Mouse (Mus musculus): ENCODE measurements at regions not wholly inside any gene's neighbourhood (a gene's known extent, or its start where the extent isn't known, plus 50 kb on each side); places are given as distances from the start of the nearest gene placed in this dataset.

GRCm38 (mm10) chr9:84258488-84258887, 333.5 kb downstream of the Bckdhb start:
- H3K4me1 ChIP-seq: no peaks in the 10 kb centered on the region
- ATAC-seq (ENCODE audit: low FRiP score, low read depth): no peak
- no peaks in the 10 kb centered on the region for H3K27me3 ChIP-seq (replicated peaks)
- no peaks in the 10 kb centered on the region for H3K9me3 ChIP-seq
- H3K36me3 ChIP-seq: no peaks in the 10 kb centered on the region
- H3K9ac ChIP-seq: no peak overlapping the region
- no peak overlapping the region for H3K4me2 ChIP-seq (replicated peaks)
- no peak overlapping the region for H3K4me3 ChIP-seq
- no peak overlapping the region for H3K27ac ChIP-seq
- WGBS: 78% methylated on average over 1 of the region's 1 CpGs

- no peaks in the 10 kb centered on the region for H3K9me3 ChIP-seq
- no peak overlapping the region for H3K9ac ChIP-seq
- no peaks in the 10 kb centered on the region for H3K27me3 ChIP-seq (replicated peaks)
- no peak overlapping the region for H3K4me3 ChIP-seq
- H3K4me1 ChIP-seq: no peaks in the 10 kb centered on the region
- no peaks in the 10 kb centered on the region for H3K36me3 ChIP-seq
- no peak for ATAC-seq (ENCODE audit: low FRiP score, low read depth)
- no peak overlapping the region for H3K4me2 ChIP-seq (replicated peaks)
- H3K27ac ChIP-seq: no peak overlapping the region
Observed at GRCm38 (mm10) chr9:84259751-84260150, 334.8 kb downstream of the Bckdhb start.

- no peaks in the 10 kb centered on the region for H3K36me3 ChIP-seq
- H3K27me3 ChIP-seq (replicated peaks): no peaks in the 10 kb centered on the region
- no peak overlapping the region for H3K4me3 ChIP-seq
- no peak overlapping the region for H3K4me2 ChIP-seq (replicated peaks)
- no peak for ATAC-seq (ENCODE audit: low FRiP score, low read depth)
- no peaks in the 10 kb centered on the region for H3K9me3 ChIP-seq
- no peaks in the 10 kb centered on the region for H3K4me1 ChIP-seq
- WGBS: 64% methylated on average over 5 of the region's 5 CpGs
- H3K9ac ChIP-seq: no peak overlapping the region
- H3K27ac ChIP-seq: no peak overlapping the region
Observed at GRCm38 (mm10) chr9:84262151-84262550, 337.2 kb downstream of the Bckdhb start.

- Histone ChIP-seq H3K9ac (no peak overlapping the region), H3K27ac (no peak overlapping the region), H3K36me3 (no peaks in the 10 kb centered on the region), H3K9me3 (no peaks in the 10 kb centered on the region), H3K27me3 (replicated peaks) (no peaks in the 10 kb centered on the region), H3K4me2 (replicated peaks) (no peak overlapping the region), H3K4me3 (no peak overlapping the region), H3K4me1 (no peaks in the 10 kb centered on the region)
- no peak for ATAC-seq (ENCODE audit: low FRiP score, low read depth)
- WGBS: 85% methylated on average over 7 of the region's 7 CpGs
Observed at GRCm38 (mm10) chr9:84266974-84267373, 342.0 kb downstream of the Bckdhb start.

- Histone ChIP-seq H3K9ac (no peak overlapping the region), H3K4me2 (replicated peaks) (no peak overlapping the region), H3K36me3 (no peaks in the 10 kb centered on the region), H3K9me3 (no peaks in the 10 kb centered on the region), H3K4me1 (peaks cover 2% of the 10 kb centered on the region; the same call in 1 of the 2 replicates), H3K27ac (no peak overlapping the region), H3K27me3 (replicated peaks) (no peaks in the 10 kb centered on the region), H3K4me3 (no peak overlapping the region)
- ATAC-seq (ENCODE audit: low FRiP score, low read depth): no peak
- WGBS: 69% methylated on average over 3 of the region's 3 CpGs
Observed at GRCm38 (mm10) chr9:84274608-84275007, 349.7 kb downstream of the Bckdhb start.

GRCm38 (mm10) chr9:84278295-84278694, 353.4 kb downstream of the Bckdhb start:
- Histone ChIP-seq H3K4me2 (replicated peaks) (no peak overlapping the region), H3K4me3 (no peak overlapping the region), H3K27ac (no peak overlapping the region), H3K9ac (no peak overlapping the region), H3K9me3 (peaks cover 4% of the 10 kb centered on the region; the same call in 1 of the 2 replicates), H3K36me3 (no peaks in the 10 kb centered on the region), H3K27me3 (replicated peaks) (no peaks in the 10 kb centered on the region), H3K4me1 (peaks cover 2% of the 10 kb centered on the region; the same call in 1 of the 2 replicates)
- no peak for ATAC-seq (ENCODE audit: low FRiP score, low read depth)
- WGBS: 52% methylated on average over 4 of the region's 4 CpGs

GRCm38 (mm10) chr9:84278731-84279130, 353.8 kb downstream of the Bckdhb start:
- H3K4me3 ChIP-seq: no peak overlapping the region
- H3K27ac ChIP-seq: no peak overlapping the region
- H3K4me2 ChIP-seq (replicated peaks): no peak overlapping the region
- H3K27me3 ChIP-seq (replicated peaks): no peaks in the 10 kb centered on the region
- H3K9me3 ChIP-seq: peaks cover 4% of the 10 kb centered on the region; the same call in 1 of the 2 replicates
- WGBS: 8% methylated on average over 1 of the region's 1 CpGs
- H3K36me3 ChIP-seq: no peaks in the 10 kb centered on the region
- peak; percentile 15; the same call in 1 of the 2 replicates for ATAC-seq (ENCODE audit: low FRiP score, low read depth)
- H3K9ac ChIP-seq: no peak overlapping the region
- peaks cover 2% of the 10 kb centered on the region; the same call in 1 of the 2 replicates for H3K4me1 ChIP-seq

- 93% methylated on average over 4 of the region's 4 CpGs for WGBS
- Histone ChIP-seq H3K4me2 (replicated peaks) (no peak overlapping the region), H3K27ac (no peak overlapping the region), H3K4me1 (peaks cover 2% of the 10 kb centered on the region; the same call in 1 of the 2 replicates), H3K9me3 (peaks cover 4% of the 10 kb centered on the region; the same call in 1 of the 2 replicates), H3K27me3 (replicated peaks) (no peaks in the 10 kb centered on the region), H3K9ac (no peak overlapping the region), H3K4me3 (no peak overlapping the region), H3K36me3 (no peaks in the 10 kb centered on the region)
- ATAC-seq (ENCODE audit: low FRiP score, low read depth): no peak
Observed at GRCm38 (mm10) chr9:84280898-84281297, 356.0 kb downstream of the Bckdhb start.

GRCm38 (mm10) chr9:84281610-84282009, 356.7 kb downstream of the Bckdhb start:
- H3K4me1 ChIP-seq: peaks cover 5% of the 10 kb centered on the region
- WGBS: 70% methylated on average over 3 of the region's 3 CpGs

GRCm38 (mm10) chr9:84283296-84283695, 358.4 kb downstream of the Bckdhb start:
- no peak overlapping the region for H3K4me2 ChIP-seq (replicated peaks)
- H3K36me3 ChIP-seq: no peaks in the 10 kb centered on the region
- H3K4me1 ChIP-seq: peaks cover 4% of the 10 kb centered on the region
- no peak for ATAC-seq (ENCODE audit: low FRiP score, low read depth)
- no peak overlapping the region for H3K27ac ChIP-seq
- peaks cover 4% of the 10 kb centered on the region; the same call in 1 of the 2 replicates for H3K9me3 ChIP-seq
- no peak overlapping the region for H3K9ac ChIP-seq
- H3K27me3 ChIP-seq (replicated peaks): no peaks in the 10 kb centered on the region
- WGBS: 85% methylated on average over 6 of the region's 6 CpGs
- no peak overlapping the region for H3K4me3 ChIP-seq

More at GRCm38 (mm10) chr9:84281610-84282009, 356.7 kb downstream of the Bckdhb start:
- ATAC-seq (ENCODE audit: low FRiP score, low read depth): no peak
- Histone ChIP-seq H3K36me3 (no peaks in the 10 kb centered on the region), H3K4me2 (replicated peaks) (no peak overlapping the region), H3K4me3 (no peak overlapping the region), H3K9me3 (peaks cover 4% of the 10 kb centered on the region; the same call in 1 of the 2 replicates), H3K27ac (no peak overlapping the region), H3K9ac (no peak overlapping the region), H3K27me3 (replicated peaks) (no peaks in the 10 kb centered on the region)

- Histone ChIP-seq H3K4me3 (no peak overlapping the region), H3K4me2 (replicated peaks) (no peak overlapping the region), H3K9ac (no peak overlapping the region), H3K9me3 (peaks cover 4% of the 10 kb centered on the region; the same call in 1 of the 2 replicates), H3K27ac (no peak overlapping the region), H3K4me1 (peaks cover 3% of the 10 kb centered on the region; the same call in 1 of the 2 replicates), H3K27me3 (replicated peaks) (no peaks in the 10 kb centered on the region), H3K36me3 (no peaks in the 10 kb centered on the region)
- 20% methylated on average over 4 of the region's 4 CpGs for WGBS
- ATAC-seq (ENCODE audit: low FRiP score, low read depth): no peak
Observed at GRCm38 (mm10) chr9:84285604-84286003, 360.7 kb downstream of the Bckdhb start.

GRCm38 (mm10) chr9:84295891-84296290, 370.9 kb downstream of the Bckdhb start:
- Histone ChIP-seq H3K9ac (no peak overlapping the region), H3K4me1 (no peaks in the 10 kb centered on the region), H3K9me3 (no peaks in the 10 kb centered on the region), H3K27ac (no peak overlapping the region), H3K27me3 (replicated peaks) (no peaks in the 10 kb centered on the region), H3K4me2 (replicated peaks) (no peak overlapping the region), H3K4me3 (no peak overlapping the region), H3K36me3 (no peaks in the 10 kb centered on the region)
- 35% methylated on average over 1 of the region's 1 CpGs for WGBS
- no peak for ATAC-seq (ENCODE audit: low FRiP score, low read depth)

GRCm38 (mm10) chr9:84296456-84296855, 371.5 kb downstream of the Bckdhb start:
- ATAC-seq (ENCODE audit: low FRiP score, low read depth): no peak
- no peak overlapping the region for H3K4me3 ChIP-seq
- no peaks in the 10 kb centered on the region for H3K9me3 ChIP-seq
- 84% methylated on average over 3 of the region's 3 CpGs for WGBS
- H3K9ac ChIP-seq: no peak overlapping the region
- H3K27me3 ChIP-seq (replicated peaks): no peaks in the 10 kb centered on the region
- no peaks in the 10 kb centered on the region for H3K36me3 ChIP-seq
- H3K4me2 ChIP-seq (replicated peaks): no peak overlapping the region
- H3K4me1 ChIP-seq: no peaks in the 10 kb centered on the region
- H3K27ac ChIP-seq: no peak overlapping the region
